Mouse (Mus musculus) thymus, adult 2 months (tissue): Measurements from ENCODE around the gene Cxcl12. TPM values are rescaled to one million over a fixed set of nuclear protein-coding genes. Genes with fewer than 3 reads are reported as not detected.

Experiments
- DNase-seq: peaks from one replicate; pipeline ENCODE4 v3.0.0; 2021
- H3K27ac ChIP-seq: fragments of 200-500 bp; 2 replicates; pipeline ENCODE4 v1.5.1; 2012; ENCODE audit warnings: low read length, control low read depth; ENCODE audit not compliant: control insufficient read depth, insufficient read depth
- H3K27me3 ChIP-seq: fragments of 200-500 bp; 2 replicates; pipeline ENCODE4 v1.6.1; 2012; ENCODE audit warnings: mild to moderate bottlenecking, low read length, moderate library complexity, mixed read lengths; ENCODE audit not compliant: control insufficient read depth, insufficient read depth
- H3K36me3 ChIP-seq: fragments of 200-500 bp; 2 replicates; pipeline ENCODE4 v1.6.1; 2012; ENCODE audit warnings: mild to moderate bottlenecking, low read length, moderate library complexity; ENCODE audit not compliant: control insufficient read depth, insufficient read depth
- H3K4me1 ChIP-seq: fragments of 200-500 bp; replicated peaks from 2 replicates; pipeline ENCODE4 v1.6.1; 2012; ENCODE audit warnings: low read length; ENCODE audit not compliant: control insufficient read depth, insufficient read depth
- H3K4me3 ChIP-seq: fragments of 200-500 bp; 2 replicates; pipeline ENCODE4 v1.5.1; 2012; ENCODE audit warnings: mild to moderate bottlenecking, low read length, control low read depth, moderate library complexity; ENCODE audit not compliant: control insufficient read depth, insufficient read depth
- CTCF ChIP-seq: fragments of 200-500 bp; IDR thresholded peaks from 2 replicates; pipeline ENCODE4 v1.5.1; 2012; ENCODE audit warnings: mild to moderate bottlenecking, control low read depth, low read length, moderate library complexity, borderline replicate concordance; ENCODE audit not compliant: control insufficient read depth, poor library complexity, insufficient read depth; ENCODE audit errors: extremely low read depth
- POLR2A ChIP-seq: fragments of 200-500 bp; IDR thresholded peaks from 2 replicates; pipeline ENCODE4 v1.6.1; 2012; ENCODE audit warnings: mild to moderate bottlenecking, low read length, control low read depth, moderate library complexity; ENCODE audit not compliant: control insufficient read depth, poor library complexity, insufficient read depth; ENCODE audit errors: extremely low read depth
- WGBS: fragments of 180-500 bp; shearing (Covaris S2); methylation state at CpG from one replicate; pipeline ENCODE4 v1.1.7; 2018; 5-methylcytosine and 5-hydroxymethylcytosine counted together
- polyA plus RNA-seq: library from polyadenylated mRNA; depleted of rRNA; stranded (reverse); fragments of >200 nt; gene quantifications from 2 replicates; pipeline ENCODE4 v1.2.3, GENCODE M21; 2012; rRNA removed

Cxcl12 gene
- 257 and 311 TPM in 2 replicates for polyA plus RNA-seq

GRCm38 (mm10) chr6:117168321-117169011 is at the start of gene Cxcl12:
Cxcl12 (plus strand) TSS chr6:117168535.
- Histone ChIP-seq H3K36me3 (no peaks in the 10 kb centered on the region), H3K4me3 (peak within 1 kb of the TSS; percentile 34), H3K27ac (no peak within 1 kb of the TSS), H3K4me1 (no peaks in the 10 kb centered on the region), H3K27me3 (peaks cover 11% of the 10 kb centered on the region; the same call in 1 of the 2 replicates)
- no peak for DNase-seq
- WGBS = 2% methylated on average over 64 of the region's 64 CpGs
- TF ChIP-seq POLR2A (no peak), CTCF (no peak)

GRCm38 (mm10) chr6:117122074-117122473 is 46.3 kb upstream of the Cxcl12 start:
- 93% methylated on average over 3 of the region's 3 CpGs for WGBS
- TF ChIP-seq CTCF = no peak
- no peak for TF ChIP-seq POLR2A
- DNase-seq = no peak

GRCm38 (mm10) chr6:117126356-117126755 is 42.0 kb upstream of the Cxcl12 start:
- 97% methylated on average over 1 of the region's 1 CpGs for WGBS
- TF ChIP-seq CTCF (no peak), POLR2A (no peak)

More at GRCm38 (mm10) chr6:117122074-117122473, 46.3 kb upstream of the Cxcl12 start:
- H3K4me1 ChIP-seq = no peaks in the 10 kb centered on the region
- no peaks in the 10 kb centered on the region for H3K36me3 ChIP-seq
- no peak overlapping the region for H3K27ac ChIP-seq
- H3K27me3 ChIP-seq = no peaks in the 10 kb centered on the region
- no peak overlapping the region for H3K4me3 ChIP-seq

GRCm38 (mm10) chr6:117129443-117129842 is 38.9 kb upstream of the Cxcl12 start:
- no peaks in the 10 kb centered on the region for H3K27me3 ChIP-seq
- WGBS = 95% methylated on average over 4 of the region's 4 CpGs
- no peaks in the 10 kb centered on the region for H3K36me3 ChIP-seq
- no peak for TF ChIP-seq POLR2A
- no peak for TF ChIP-seq CTCF
- DNase-seq = no peak
- no peak overlapping the region for H3K27ac ChIP-seq
- H3K4me1 ChIP-seq = no peaks in the 10 kb centered on the region
- no peak overlapping the region for H3K4me3 ChIP-seq

More at GRCm38 (mm10) chr6:117126356-117126755, 42.0 kb upstream of the Cxcl12 start:
- Histone ChIP-seq H3K27me3 (no peaks in the 10 kb centered on the region), H3K4me3 (no peak overlapping the region), H3K36me3 (no peaks in the 10 kb centered on the region), H3K27ac (no peak overlapping the region), H3K4me1 (no peaks in the 10 kb centered on the region)
- no peak for DNase-seq

- TF ChIP-seq CTCF (no peak), POLR2A (no peak)
- Histone ChIP-seq H3K27me3 (no peaks in the 10 kb centered on the region), H3K27ac (no peak overlapping the region), H3K36me3 (no peaks in the 10 kb centered on the region), H3K4me3 (no peak overlapping the region), H3K4me1 (no peaks in the 10 kb centered on the region)
- no peak for DNase-seq
- 71% methylated on average over 15 of the region's 15 CpGs for WGBS
Measured at GRCm38 (mm10) chr6:117130680-117131111, 37.6 kb upstream of the Cxcl12 start.

- no peak for DNase-seq
- TF ChIP-seq CTCF = no peak
- no peak for TF ChIP-seq POLR2A
- H3K27ac ChIP-seq = no peak overlapping the region
- H3K4me1 ChIP-seq = no peaks in the 10 kb centered on the region
- H3K4me3 ChIP-seq = no peak overlapping the region
- no peaks in the 10 kb centered on the region for H3K27me3 ChIP-seq
- 79% methylated on average over 4 of the region's 4 CpGs for WGBS
- H3K36me3 ChIP-seq = no peaks in the 10 kb centered on the region
Measured at GRCm38 (mm10) chr6:117134526-117134925, 33.8 kb upstream of the Cxcl12 start.

GRCm38 (mm10) chr6:117137735-117138134 is 30.6 kb upstream of the Cxcl12 start:
- Histone ChIP-seq H3K27me3 (no peaks in the 10 kb centered on the region), H3K4me1 (no peaks in the 10 kb centered on the region), H3K36me3 (no peaks in the 10 kb centered on the region), H3K4me3 (no peak overlapping the region), H3K27ac (no peak overlapping the region)
- TF ChIP-seq POLR2A = no peak
- TF ChIP-seq CTCF = no peak
- no peak for DNase-seq
- WGBS = 93% methylated on average over 2 of the region's 2 CpGs
